Mouse (Mus musculus): Measurements from ENCODE around the gene Gmcl1. TPM values are rescaled to one million over a fixed set of nuclear protein-coding genes. Genes with fewer than 3 reads are reported as not detected.
A peak's percentile ranks its signal among the peaks of the same experiment; 100 is the strongest.

The Gmcl1 gene
- polyA plus RNA-seq, 1 experiment, result 1.0 TPM

DNA sequence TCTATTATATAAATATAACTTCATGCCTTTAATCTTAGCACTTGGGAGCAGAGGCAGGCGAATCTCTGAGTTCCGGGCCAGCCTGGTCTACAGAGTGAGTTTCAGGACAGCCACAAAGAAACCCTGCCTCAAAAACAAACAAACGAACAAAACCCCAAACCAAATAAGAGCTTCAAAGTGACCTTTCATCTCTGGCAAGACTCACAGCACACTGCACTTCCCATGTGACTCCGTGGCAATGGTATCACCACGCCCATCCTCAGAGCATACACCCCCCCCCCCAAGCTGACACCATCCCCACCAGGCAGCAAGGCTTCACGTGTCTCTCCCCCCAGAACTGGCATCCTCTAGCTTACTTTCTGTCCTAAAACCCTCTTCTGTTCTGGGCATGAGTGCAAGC lies 35.3 kb downstream of the Gmcl1 start:
- Histone ChIP-seq H3K9me3 (ENCODE audit: control insufficient read depth, low read length) (no peaks in the 10 kb centered on the region), H3K27me3 (ENCODE audit: control insufficient read depth) (no peaks in the 10 kb centered on the region), H3K4me3 (replicated peaks) (no peak overlapping the region), H3K4me1 (ENCODE audit: control insufficient read depth) (peaks cover 7% of the 10 kb centered on the region), H3K36me3 (ENCODE audit: control insufficient read depth) (peaks cover 61% of the 10 kb centered on the region)
- TF ChIP-seq TAL1 (IDR thresholded peaks at IDR 0.05; ENCODE audit: low read length) (no peak), GATA1 (IDR thresholded peaks at IDR 0.05; ENCODE audit: low read length) (no peak)

DNA sequence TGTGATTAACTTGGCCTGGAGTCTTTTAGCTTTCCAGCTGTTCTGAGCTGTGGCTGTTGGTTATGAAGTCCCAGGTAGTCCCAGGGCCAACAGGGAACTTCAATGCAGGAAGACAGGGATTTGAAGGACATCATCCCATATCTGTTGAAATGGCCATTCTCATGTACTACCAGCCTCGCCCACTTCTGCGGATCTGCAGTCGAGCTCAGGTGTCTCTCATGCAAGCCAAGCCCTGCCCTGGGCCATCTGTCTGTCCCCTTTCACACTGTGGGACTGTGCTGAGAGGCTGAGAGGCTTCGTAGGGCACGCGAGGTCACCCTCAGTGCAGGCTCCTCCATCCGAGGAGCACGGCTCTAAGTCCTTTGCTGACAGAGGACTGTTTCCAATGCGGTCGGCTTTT lies 37.0 kb downstream of the Gmcl1 start:
- H3K4me3 ChIP-seq (replicated peaks), result no peak overlapping the region
- no peaks in the 10 kb centered on the region for H3K9me3 ChIP-seq (ENCODE audit: control insufficient read depth, low read length)
- peaks cover 50% of the 10 kb centered on the region for H3K36me3 ChIP-seq (ENCODE audit: control insufficient read depth)
- no peaks in the 10 kb centered on the region for H3K27me3 ChIP-seq (ENCODE audit: control insufficient read depth)
- peaks cover 6% of the 10 kb centered on the region for H3K4me1 ChIP-seq (ENCODE audit: control insufficient read depth)
- TF ChIP-seq GATA1 (IDR thresholded peaks at IDR 0.05; ENCODE audit: low read length), result no peak
- no peak for TF ChIP-seq TAL1 (IDR thresholded peaks at IDR 0.05; ENCODE audit: low read length)

DNA sequence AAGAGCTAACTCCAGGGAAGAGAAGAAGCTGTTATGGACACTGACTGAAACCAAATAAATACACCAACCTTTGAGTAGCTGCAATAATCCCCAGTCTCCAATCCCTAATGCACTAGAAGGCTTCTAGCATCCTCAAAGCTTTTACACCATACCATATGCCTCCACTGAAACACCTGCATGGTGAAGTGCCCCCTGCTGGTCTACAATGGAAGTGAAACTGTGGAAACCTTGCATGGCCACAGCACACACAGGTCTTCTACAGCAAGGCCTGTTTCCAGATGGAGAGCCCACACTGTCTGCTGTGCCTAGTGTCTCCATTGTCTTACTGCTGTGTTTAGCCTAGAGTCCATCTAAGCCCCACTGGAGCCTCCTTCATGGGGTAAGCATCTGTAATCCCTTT lies 38.7 kb downstream of the Gmcl1 start:
- H3K36me3 ChIP-seq (ENCODE audit: control insufficient read depth), result peaks cover 42% of the 10 kb centered on the region

DNA sequence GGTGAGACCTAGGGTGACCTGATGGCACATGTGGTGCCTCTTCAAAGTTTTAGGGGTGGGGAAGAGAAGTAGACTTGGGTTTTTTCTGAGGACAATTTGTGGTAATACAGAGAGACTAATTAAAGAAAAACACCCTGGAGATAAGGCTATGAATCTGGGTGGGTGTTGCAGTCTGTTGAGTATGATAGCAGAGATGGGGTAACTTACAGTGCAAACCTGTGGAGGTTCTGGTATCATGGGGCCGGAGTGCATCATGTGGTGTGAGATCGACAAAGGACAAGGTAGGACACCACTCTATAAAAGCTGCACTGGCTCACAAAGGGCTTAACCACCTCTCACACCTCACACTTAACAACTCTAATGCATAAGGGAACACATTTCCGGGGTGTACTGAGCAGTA lies 43.5 kb downstream of the Gmcl1 start:
- Histone ChIP-seq H3K4me1 (ENCODE audit: control insufficient read depth) (peaks cover 22% of the 10 kb centered on the region), H3K9me3 (ENCODE audit: control insufficient read depth, low read length) (no peaks in the 10 kb centered on the region), H3K4me3 (replicated peaks) (no peak overlapping the region), H3K36me3 (ENCODE audit: control insufficient read depth) (peaks cover 23% of the 10 kb centered on the region), H3K27me3 (ENCODE audit: control insufficient read depth) (0 out of 2 replicates have a peak, but pooled peaks cover 2% of the 10 kb centered on the region)
- TF ChIP-seq GATA1 (IDR thresholded peaks at IDR 0.05; ENCODE audit: low read length) (no peak), TAL1 (IDR thresholded peaks at IDR 0.05; ENCODE audit: low read length) (no peak)

More for the DNA sequence above, 38.7 kb downstream of the Gmcl1 start:
- H3K4me1 ChIP-seq (ENCODE audit: control insufficient read depth), result peaks cover 8% of the 10 kb centered on the region
- TF ChIP-seq GATA1 (IDR thresholded peaks at IDR 0.05; ENCODE audit: low read length) (no peak), TAL1 (IDR thresholded peaks at IDR 0.05; ENCODE audit: low read length) (no peak)
- no peaks in the 10 kb centered on the region for H3K9me3 ChIP-seq (ENCODE audit: control insufficient read depth, low read length)
- no peaks in the 10 kb centered on the region for H3K27me3 ChIP-seq (ENCODE audit: control insufficient read depth)
- H3K4me3 ChIP-seq (replicated peaks), result no peak overlapping the region

DNA sequence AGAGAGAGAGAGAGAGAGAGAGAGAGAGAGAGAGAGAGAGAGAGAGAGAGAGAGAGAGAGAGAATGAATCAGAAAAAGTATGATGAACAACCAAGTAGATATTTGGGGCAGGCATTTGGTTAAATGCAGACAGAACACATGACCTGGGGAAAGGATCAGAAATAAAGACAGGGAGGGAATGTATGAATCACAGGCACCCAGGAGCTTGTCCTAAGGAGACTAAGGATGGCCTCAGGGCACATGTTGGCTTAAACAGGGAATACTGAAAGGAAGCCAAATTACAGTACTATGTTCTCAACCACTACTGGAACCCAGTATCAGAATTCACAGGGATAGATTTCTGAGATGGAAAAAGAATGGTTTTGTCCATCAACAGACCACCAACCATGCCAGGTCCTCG lies 46.2 kb downstream of the Gmcl1 start:
- TF ChIP-seq TAL1 (IDR thresholded peaks at IDR 0.05; ENCODE audit: low read length) (no peak), GATA1 (IDR thresholded peaks at IDR 0.05; ENCODE audit: low read length) (no peak)
- peaks cover 26% of the 10 kb centered on the region for H3K36me3 ChIP-seq (ENCODE audit: control insufficient read depth)
- H3K4me3 ChIP-seq (replicated peaks), result no peak overlapping the region
- H3K27me3 ChIP-seq (ENCODE audit: control insufficient read depth), result 0 out of 2 replicates have a peak, but pooled peaks cover 2% of the 10 kb centered on the region
- H3K9me3 ChIP-seq (ENCODE audit: control insufficient read depth, low read length), result no peaks in the 10 kb centered on the region
- peaks cover 41% of the 10 kb centered on the region for H3K4me1 ChIP-seq (ENCODE audit: control insufficient read depth)

DNA sequence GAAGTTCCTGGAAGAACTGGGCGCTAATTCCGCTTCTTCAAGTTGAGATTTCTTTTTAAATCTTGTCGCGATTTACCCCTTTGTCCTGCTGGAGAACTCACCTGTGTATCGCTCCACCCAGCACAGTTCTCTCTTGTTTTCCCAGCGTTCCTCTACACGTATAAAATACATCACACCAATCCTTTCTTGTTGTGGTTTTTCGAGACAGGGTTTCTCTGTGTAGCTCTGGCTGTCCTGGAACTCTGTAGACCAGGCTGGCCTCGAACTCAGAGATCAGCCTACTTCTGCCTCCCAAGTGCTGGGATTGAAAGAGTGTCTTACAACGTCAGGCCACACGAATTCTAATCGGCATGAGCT lies 48.5 kb downstream of the Gmcl1 start:
- peaks cover 35% of the 10 kb centered on the region for H3K4me1 ChIP-seq (ENCODE audit: control insufficient read depth)
- TF ChIP-seq GATA1 (IDR thresholded peaks at IDR 0.05; ENCODE audit: low read length), result no peak
- TF ChIP-seq TAL1 (IDR thresholded peaks at IDR 0.05; ENCODE audit: low read length), result no peak

DNA sequence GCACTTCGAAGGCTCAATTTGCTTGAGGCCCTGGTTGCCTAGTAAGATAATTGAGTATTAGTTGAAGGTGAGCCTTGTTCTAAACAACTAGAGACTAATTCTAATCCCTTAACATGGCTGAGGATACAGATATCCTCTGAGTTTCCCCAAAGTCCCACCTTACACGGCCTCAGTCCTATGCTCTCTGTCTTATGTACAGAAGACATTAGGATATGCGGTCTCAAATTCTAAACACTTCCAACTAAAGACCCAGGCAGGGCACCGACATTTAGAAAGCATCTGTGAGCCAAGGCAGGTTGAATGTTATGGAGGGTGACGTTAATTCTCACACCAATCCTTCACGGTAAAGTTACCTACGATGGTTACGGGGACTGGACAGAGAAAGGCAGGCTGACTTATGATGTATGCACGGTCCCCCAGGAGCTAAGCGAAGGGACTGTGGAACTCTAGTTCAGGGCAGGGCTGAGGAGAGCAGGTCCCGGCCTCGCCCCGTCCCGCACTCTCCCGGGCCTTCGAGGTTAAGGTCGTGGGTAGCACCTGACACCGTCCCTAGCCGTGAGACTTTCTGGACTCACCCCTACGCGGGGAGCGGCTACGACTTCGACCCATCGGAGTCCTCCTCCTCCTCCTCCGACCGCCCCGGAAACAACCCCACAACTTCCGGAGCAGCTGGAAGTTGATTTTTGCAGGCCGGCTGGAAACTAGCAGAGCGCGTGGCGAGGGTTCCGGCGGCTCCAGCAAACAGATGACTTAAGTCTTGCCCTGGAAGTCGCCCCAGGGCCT lies 49.1 kb downstream of the Gmcl1 start, which contains the start of gene Snrnp27:
Gene Snrnp27, minus strand, starts transcription at position 651 of the 783 bp plus-strand sequence.
- Histone ChIP-seq H3K36me3 (ENCODE audit: control insufficient read depth) (peaks cover 41% of the 10 kb centered on the region), H3K9me3 (ENCODE audit: control insufficient read depth, low read length) (no peaks in the 10 kb centered on the region), H3K27me3 (ENCODE audit: control insufficient read depth) (0 out of 2 replicates have a peak, but pooled peaks cover 2% of the 10 kb centered on the region), H3K4me1 (ENCODE audit: control insufficient read depth) (peaks cover 29% of the 10 kb centered on the region), H3K4me3 (replicated peaks) (peak within 1 kb of the TSS; percentile 75)
- TF ChIP-seq TAL1 (IDR thresholded peaks at IDR 0.05; ENCODE audit: low read length) (no peak), GATA1 (IDR thresholded peaks at IDR 0.05; ENCODE audit: low read length) (no peak)

More for the DNA sequence above, 48.5 kb downstream of the Gmcl1 start:
- peak overlapping the region; percentile 75 for H3K4me3 ChIP-seq (replicated peaks)
- no peaks in the 10 kb centered on the region for H3K9me3 ChIP-seq (ENCODE audit: control insufficient read depth, low read length)
- H3K27me3 ChIP-seq (ENCODE audit: control insufficient read depth), result 0 out of 2 replicates have a peak, but pooled peaks cover 2% of the 10 kb centered on the region
- peaks cover 39% of the 10 kb centered on the region for H3K36me3 ChIP-seq (ENCODE audit: control insufficient read depth)

DNA sequence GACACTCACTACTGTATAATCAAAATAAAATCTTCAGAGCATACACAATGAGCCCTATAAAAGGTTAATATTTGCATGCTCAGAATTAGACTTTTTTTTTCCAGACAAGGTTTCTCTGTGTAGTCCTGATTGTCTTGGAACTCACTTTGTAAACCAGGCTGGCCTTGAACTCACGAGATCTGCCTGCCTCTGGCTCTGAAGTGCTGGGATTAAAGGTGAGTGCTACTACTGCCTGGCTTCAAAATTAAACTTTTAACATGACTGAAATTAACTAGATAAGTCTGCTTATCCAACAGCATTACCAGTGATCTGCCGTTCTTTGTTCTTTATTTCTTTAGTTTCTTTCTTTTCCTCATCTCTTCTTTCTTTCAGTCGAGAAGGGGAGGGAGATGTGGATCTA lies 51.9 kb downstream of the Gmcl1 start:
- Histone ChIP-seq H3K4me3 (replicated peaks) (no peak overlapping the region), H3K27me3 (ENCODE audit: control insufficient read depth) (0 out of 2 replicates have a peak, but pooled peaks cover 2% of the 10 kb centered on the region), H3K4me1 (ENCODE audit: control insufficient read depth) (peaks cover 23% of the 10 kb centered on the region), H3K36me3 (ENCODE audit: control insufficient read depth) (peaks cover 67% of the 10 kb centered on the region), H3K9me3 (ENCODE audit: control insufficient read depth, low read length) (no peaks in the 10 kb centered on the region)
- TF ChIP-seq GATA1 (IDR thresholded peaks at IDR 0.05; ENCODE audit: low read length), result no peak
- TF ChIP-seq TAL1 (IDR thresholded peaks at IDR 0.05; ENCODE audit: low read length), result no peak

DNA sequence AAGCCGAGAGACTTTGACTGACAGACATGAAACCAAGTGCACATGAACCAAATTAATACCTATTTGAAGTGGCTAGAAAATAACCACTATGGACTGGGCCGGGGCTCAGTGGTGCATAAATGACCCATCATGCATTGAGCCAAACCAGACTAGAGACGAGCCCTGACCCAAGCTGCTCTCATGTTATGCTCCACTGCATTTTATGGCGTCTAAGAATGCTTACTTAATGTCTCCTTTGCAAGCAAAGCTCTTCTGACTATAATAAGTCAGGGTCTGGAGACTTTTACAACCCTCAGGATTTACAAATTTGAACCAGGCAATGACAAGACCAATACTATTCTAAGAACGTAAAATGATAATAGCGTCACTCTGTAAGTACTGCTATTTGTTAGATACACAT lies 54.8 kb downstream of the Gmcl1 start:
- Histone ChIP-seq H3K4me1 (ENCODE audit: control insufficient read depth) (peaks cover 9% of the 10 kb centered on the region), H3K27me3 (ENCODE audit: control insufficient read depth) (no peaks in the 10 kb centered on the region), H3K4me3 (replicated peaks) (no peak overlapping the region), H3K9me3 (ENCODE audit: control insufficient read depth, low read length) (no peaks in the 10 kb centered on the region), H3K36me3 (ENCODE audit: control insufficient read depth) (peaks cover 96% of the 10 kb centered on the region)
- TF ChIP-seq TAL1 (IDR thresholded peaks at IDR 0.05; ENCODE audit: low read length), result no peak
- TF ChIP-seq GATA1 (IDR thresholded peaks at IDR 0.05; ENCODE audit: low read length), result no peak

All from erythroblast, embryonic 14.5 days (primary cell).